Mouse (Mus musculus): ENCODE results near the gene Dock4.

Gene Dock4

DNA sequence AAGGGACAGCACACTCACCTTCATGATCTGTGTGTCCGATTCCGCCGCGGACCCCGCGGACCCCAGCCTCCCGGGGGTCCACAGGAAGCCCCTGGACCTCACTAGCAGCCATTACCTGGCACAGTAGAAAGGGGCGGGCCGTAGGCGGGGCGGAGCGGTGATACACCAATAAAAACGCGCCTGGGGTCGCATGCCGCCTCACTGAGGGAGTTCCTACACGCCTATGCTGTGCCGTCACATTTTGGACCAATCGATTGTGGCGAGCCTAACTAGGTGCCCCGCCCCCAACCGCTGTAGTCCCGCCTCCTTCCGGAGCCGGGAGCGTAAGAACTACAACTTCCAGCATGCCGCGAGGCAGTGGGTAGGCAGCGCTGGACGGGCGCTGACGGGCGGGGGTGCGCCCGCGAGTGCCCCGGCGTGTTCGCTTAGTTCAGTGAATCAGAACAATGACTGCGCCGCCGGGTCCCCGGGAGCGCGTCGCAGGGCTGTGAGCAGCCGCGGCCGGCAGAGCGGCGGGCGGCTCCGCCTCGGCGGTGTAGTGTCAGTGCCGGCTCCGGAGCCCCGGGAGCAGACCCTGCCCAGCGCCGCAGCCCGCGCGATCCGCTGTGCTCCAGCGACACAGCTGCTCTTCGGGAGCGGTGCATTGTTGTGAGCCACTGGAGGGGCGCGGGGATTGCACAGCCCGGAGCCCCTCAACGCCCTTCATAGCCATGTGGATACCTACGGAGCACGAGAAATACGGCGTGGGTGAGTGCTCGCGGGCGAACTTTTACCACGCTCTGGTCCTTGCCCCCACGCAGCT, at the start of gene Dock4, which contains the start of gene Zfp277:
TSS of gene Dock4 (plus strand) at position 305 of the 802 bp plus-strand sequence.
TSS of gene Zfp277 (minus strand) at position 255 of the 802 bp plus-strand sequence.
- peak; percentile 100 for DNase-seq

- DNase-seq: no peak
These were observed 46.8 kb upstream of the Dock4 start for GRCm38 (mm10) chr12:40398916-40399315.

- no peak for DNase-seq
These were observed 46.4 kb upstream of the Dock4 start for GRCm38 (mm10) chr12:40399386-40399785.

DNA sequence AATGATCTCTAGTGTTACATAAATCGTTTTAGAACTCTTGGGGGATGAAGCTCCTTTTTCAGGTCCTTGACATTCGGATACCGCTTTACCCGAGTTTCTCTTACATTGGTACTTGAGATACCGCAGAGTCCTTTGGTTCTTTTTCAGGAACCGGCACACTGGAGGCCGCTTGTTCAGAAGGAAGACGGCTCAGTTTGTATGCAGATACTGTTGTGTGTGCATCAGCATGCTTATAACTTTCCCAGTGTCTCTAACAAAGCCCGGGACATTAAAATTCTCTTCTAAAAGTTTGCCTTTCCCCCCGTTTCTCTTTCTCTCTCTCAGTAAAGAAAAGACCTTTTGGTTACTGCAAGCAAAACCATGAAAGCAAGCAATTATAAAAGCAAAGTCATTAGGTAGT, 45.9 kb upstream of the Dock4 start:
- DNase-seq: peak; percentile 13

- no peak for DNase-seq
These were observed 31.0 kb upstream of the Dock4 start for GRCm38 (mm10) chr12:40414682-40415311.

DNA sequence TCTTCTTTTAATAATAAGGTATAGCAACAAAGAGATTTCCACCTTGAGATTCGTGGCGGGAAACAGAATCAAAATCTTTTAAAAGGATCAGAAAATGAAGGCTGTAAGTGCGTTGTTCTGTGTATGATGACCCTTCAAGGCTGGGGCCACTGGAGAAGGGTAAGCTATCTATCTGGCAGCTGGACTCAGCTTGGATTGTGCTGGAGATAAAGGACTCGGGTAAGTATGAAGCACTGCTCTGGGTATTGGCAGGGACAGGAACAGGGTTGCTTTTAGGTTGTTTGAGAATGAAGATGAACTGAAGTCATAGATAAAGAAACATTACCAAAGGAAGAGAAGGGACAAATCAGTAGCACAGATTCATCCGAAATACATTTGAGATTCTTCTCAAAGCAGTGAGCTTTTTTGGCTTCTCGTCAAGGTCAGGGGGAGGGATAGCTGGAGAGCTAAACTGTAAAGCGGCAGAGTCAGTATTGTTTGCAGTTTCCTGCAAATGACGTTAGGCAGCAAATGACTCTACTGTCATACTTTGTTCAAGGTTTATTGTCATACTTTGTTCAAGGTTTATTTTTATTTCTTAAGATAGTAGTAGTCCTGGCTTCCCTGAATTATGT, 30.3 kb upstream of the Dock4 start:
- no peak for DNase-seq

DNA sequence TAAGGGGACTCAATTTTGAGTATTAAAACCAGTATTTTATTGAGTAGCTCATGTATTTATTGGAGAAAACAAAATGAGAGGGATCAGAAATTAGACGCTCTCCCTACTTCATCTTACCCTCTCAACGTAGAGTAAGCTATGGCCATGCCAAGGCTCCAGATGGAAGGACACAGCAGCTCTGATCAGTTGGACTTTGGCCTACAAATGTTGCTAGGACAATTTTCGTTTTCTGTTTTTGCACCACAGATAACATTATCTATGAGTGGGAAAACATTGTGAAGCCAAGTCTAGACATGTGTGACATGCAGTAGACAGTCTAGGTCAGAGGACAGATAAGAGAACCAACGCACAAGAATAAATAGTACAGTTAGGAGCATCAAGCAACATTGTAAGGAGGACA, 28.5 kb upstream of the Dock4 start:
- peak; percentile 20 for DNase-seq

- DNase-seq: no peak
These were observed 20.8 kb upstream of the Dock4 start for GRCm38 (mm10) chr12:40424991-40425390.

- no peak for DNase-seq
These were observed 18.1 kb upstream of the Dock4 start for GRCm38 (mm10) chr12:40427606-40428005.

DNA sequence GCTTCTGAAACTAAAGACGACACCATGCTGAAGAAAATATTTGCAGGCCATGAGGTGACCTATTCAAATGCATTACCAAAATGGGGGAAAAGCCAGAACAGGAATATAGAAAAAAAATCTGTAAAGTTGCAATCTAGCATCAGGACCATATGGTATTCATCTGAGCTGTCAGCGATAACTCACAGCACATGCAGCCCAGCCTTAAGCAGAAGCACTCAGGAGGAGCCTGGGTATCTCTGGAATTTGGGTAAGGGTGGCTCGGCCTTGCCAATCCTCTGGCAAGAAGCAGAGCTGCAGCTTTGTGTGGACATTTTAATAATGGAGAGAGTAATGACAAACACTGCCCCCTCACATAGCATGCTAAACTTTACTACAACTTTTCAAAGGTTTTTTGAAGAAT, 15.8 kb upstream of the Dock4 start:
- DNase-seq: no peak

DNA sequence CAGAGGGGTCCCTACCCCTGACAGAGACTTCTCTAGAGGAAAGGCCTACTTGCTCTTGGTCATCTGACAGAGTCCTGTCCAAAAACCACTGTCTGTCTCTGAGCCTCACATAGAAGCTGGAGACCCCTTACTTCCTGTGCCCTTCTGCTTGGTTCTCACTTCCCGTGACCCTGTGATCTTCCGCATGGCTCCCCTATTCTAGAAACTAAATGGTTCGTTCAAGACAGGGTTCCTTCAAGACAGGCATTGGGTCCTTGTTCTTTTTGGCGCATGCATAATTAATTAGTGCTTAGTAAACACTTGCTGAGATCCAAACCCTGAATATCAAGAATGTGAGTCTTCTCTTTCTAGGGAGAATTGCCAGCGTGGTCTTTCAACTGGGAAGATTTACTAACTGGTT, 14.7 kb upstream of the Dock4 start:
- no peak for DNase-seq

DNA sequence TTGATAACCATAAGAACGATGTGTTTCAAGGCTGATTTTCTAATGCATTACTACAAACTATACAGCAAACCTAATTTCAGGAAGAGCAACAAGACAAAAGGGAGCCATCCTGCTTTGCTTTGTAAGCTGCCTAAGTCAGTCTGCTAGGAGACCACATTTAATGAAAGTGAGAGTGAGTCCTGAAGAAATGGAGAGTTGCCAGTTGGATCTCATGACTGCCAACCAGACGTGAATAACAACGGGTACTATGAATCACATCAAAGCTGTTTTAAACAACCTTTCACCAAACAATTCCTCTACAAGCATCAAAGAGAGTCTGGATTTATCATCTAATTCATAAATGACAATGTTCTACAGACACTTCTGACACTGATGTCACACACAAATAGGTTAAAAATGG, 11.7 kb upstream of the Dock4 start:
- DNase-seq: peak; percentile 34

DNA sequence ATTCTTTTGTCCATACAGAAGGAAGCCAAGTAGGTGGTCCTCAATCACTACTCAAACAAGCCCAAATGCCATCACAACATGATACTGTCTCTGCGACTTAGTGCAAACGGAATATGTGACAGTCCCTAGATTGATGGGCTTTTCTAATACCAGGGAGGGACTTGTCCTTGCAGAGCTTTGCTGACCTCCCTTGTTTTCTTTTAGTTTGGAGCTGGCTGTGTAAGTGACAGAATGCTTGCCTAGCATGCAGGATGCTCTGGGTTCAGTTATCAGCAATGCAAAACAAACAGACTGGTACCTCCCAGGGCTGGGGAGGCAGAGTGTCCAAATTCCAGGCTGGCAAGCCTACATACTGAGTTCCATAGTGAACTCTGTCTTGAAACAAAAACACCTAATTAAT, 7.7 kb upstream of the Dock4 start:
- DNase-seq: no peak

- DNase-seq: no peak
These were observed 546 bp upstream of the Dock4 start for GRCm38 (mm10) chr12:40445206-40445605.

DNA sequence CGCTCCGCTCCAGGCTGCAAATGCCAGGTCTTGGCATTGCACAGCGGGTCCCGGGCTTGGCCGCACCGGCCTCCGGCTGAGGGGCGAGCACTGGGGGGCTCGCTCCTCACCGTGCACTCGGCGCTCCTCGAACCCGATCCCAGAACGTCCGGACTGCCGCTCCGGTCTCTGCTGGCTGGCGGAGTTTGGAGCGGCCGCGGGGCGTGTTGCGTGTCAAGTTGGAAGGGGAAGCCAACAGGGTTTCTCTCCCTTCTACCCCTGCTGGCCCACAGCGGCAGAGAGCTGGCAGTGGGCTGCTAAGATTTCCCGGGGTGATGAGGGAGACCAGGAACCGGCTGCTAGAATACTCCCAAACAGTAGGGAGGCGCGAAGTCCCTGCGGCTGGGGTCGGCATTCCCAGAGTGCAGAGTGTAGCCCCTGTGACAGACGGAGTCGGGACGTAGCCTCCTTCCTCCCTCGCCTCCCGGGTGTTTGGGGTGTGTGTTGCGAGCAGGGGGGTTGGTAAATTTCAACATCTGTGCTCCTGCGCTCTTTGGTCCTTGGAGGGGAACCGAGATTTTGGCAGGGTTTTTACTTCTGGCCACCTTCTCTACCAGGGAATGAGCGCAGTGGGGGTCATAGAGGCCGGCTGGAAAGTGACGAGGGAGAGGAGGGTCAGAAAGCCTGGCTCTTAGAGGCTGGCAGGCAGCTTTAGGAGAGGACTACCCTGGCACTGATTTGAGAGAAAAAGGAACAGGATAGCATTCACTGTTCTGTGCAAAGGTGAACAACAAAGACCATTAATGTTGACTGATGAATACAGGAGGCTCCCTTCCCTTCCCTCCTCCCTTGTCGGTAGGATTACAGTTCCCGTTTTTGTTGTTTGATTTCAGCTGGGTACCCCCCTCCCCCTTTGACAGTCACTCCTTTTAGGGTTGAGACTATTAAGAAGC, 964 bp downstream of the Dock4 start:
- DNase-seq: peak; percentile 86

GRCm38 (mm10) chr12:40447561-40448355, 2.0 kb downstream of the Dock4 start:
- peak; percentile 65 for DNase-seq

DNA sequence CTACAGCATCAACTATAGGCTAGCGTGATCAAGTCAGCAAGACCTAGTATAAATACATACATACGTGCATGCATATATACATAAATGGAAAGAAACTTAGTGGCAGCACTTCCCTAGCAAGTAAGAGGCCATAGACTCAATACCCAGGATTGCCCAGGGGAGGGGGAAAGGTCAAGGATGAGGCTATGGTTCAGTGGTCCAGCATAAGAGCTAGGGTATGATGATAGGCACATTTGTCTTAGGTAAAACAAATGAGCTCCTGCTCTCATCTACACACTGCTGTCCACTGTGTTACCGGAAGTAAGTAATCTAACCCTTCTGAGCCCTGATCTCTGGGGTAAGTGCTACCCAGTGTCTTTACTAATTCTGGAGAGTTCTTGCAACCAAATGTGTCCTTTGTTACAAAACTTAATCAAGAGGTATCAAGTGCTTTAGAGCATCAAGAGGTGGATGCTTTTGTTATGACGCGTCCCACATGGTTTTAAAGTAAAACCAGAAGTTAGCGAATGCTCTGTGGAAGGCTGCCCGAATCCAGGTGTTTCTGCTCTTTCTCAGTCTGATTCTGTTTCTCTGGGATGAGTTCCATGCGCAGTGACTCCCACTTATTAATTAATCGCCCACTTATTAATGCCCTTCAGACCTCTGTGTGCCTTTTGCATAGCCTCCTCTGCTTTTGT, 3.5 kb downstream of the Dock4 start:
- peak; percentile 24 for DNase-seq

DNA sequence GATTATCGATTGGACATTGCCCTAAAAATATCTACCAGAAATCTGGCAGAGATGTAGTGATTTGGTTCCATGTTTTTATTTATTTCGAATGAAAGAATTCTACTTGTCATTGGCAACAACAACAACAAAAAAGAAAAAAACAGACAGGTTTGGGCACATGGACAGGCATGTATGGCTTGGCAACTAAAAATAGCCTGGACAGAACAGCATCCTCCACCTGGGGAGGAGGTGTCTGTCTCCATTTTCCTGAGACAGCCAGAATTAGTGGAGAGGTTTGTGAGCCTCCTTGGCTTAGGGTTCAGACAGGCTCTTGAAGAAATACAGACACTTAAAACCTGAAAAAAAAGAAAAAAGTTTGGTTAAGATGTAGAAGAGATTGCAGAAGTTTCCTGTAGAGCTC, 10.8 kb downstream of the Dock4 start:
- peak; percentile 82 for DNase-seq

GRCm38 (mm10) chr12:40458977-40459376, 13.2 kb downstream of the Dock4 start:
- DNase-seq: peak; percentile 26

- DNase-seq: no peak
These were observed 14.0 kb downstream of the Dock4 start for GRCm38 (mm10) chr12:40459673-40460265.

DNA sequence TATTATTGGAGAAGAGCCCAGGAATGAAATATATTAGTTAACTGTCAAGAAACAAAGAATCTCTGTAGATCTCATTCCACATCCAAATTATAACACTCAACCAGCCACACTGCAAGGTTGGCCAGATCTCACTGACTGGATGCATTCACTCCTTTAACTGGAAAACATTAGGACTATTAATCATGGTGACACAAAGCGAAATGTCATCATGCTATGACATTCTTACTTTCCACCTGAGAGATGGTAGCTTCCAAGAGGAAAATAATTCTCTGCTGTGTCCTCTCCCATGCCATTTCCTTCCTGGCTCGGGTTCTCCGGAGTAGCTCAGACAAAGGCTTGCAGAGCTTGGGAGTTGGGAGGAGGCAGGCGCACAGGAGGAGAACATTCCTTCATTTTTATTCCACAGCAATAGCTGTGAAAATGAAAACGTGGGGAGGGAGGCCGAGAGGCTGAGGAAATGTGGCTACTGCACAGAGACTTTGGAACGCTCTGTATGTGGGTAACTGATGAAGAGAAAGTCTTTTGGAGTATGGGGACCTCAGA, 17.0 kb downstream of the Dock4 start:
- no peak for DNase-seq
